ENCODE assay signal across 16 mouse cellular contexts in the genomic region with DNA sequence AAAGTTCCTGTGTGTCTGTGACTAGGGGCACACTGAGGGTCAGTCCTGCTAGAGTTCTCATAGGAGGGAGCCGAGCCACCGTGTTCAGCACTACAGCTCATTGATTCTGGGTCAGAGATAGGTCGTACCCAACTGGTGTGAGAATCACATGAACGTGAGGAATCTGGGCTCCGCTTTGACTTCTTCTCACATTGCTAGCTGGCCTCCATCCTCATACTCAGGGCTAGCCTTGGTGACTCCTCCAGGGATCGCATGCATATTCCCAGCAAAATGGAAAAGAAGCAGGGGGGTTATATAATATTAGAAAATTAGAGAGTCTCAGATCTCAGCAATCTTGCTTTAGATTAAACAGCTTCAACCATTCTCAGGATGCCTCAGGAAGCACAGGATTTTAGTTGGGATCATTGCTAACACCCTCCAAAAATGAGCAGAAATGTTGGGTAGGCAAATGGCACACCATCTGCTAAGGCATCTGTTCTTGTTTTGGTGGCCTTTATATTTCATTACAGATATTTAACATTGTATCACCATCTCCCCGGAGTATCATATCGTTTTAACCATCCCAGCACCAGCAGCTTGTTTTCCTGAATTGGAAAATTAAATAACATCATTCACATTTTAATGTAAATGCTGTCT.
DNase-seq lines count a peak whose midpoint lies in the region; ATAC-seq and TF ChIP-seq lines count a peak whose summit lies in the region.
"Had no signal": no experiment of that assay in that cellular context is flagged by ENCODE, and none has a peak within 500 bp of the region (broad histone marks: within the 10 kb centered on the region; RNA-seq: fewer than 3 reads in every experiment).

No protein-coding gene starts in this region.

- ATAC-seq in cerebellum, adult (ENCODE audit: insufficient number of reproducible peaks, low FRiP score, low TSS enrichment), result peak; percentile 64
- ATAC-seq: Patski had no signal

- no peak for DNase-seq in cerebellum, postnatal 4 days (ENCODE audit: low spot score in 2 of 2)
- peak; percentile 51 for DNase-seq in layer of hippocampus, adult 11-12 months (ENCODE audit: low spot score)
- no peak for DNase-seq in layer of hippocampus, postnatal 10 days (ENCODE audit: low spot score in 2 of 2)
- DNase-seq in cerebellum, adult 8-10 months, result peak; percentile 89
- DNase-seq in layer of hippocampus, adult 8-10 months (ENCODE audit: low spot score in 2 of 2), result peak; percentile 12 to 59
- DNase-seq in kidney, postnatal 36 days, result no peak
- no peak for DNase-seq in gastrocnemius, adult 2 months
- DNase-seq: heart, adult 2 months; kidney, adult 18-20 months; lung, adult 2 months; spleen, adult 18-20 months had no signal

- no peak overlapping the region; the same call in 1 of the 2 replicates for H3K27ac ChIP-seq in gastrocnemius, adult 2 months
- H3K27ac ChIP-seq: embryonic facial prominence, embryonic 13.5 days; hindbrain, embryonic 13.5 days; limb, embryonic 13.5 days had no signal

- TF ChIP-seq CTCF in gastrocnemius, adult 2 months (IDR thresholded peaks at IDR 0.05), result no peak

- no peak overlapping the region for H3K4me3 ChIP-seq in gastrocnemius, adult 2 months
- H3K4me3 ChIP-seq: embryonic facial prominence, embryonic 13.5 days; heart, adult 2 months; hindbrain, embryonic 13.5 days; limb, embryonic 13.5 days had no signal

- intact Hi-C loops in gastrocnemius, adult 2 months (cut with DNase I), result loop anchor here (5.0 kb wide), 1 partner anchor 74 kb away; no protein-coding TSS in a partner anchor

Comparison
In these comparisons a context has a peak if more than half of its experiments do, and no peak if none do; other contexts are left out.
1. DNase-seq: peak in layer of hippocampus, adult 11-12 months (single experiment), cerebellum, adult 8-10 months (single experiment) and layer of hippocampus, adult 8-10 months (2 of 2); none in cerebellum, postnatal 4 days (0 of 2), layer of hippocampus, postnatal 10 days (0 of 2), kidney, postnatal 36 days (0 of 2) and gastrocnemius, adult 2 months (single experiment).